Mouse (Mus musculus) regulatory T cell (primary cell): ENCODE measurements around the gene Igfbp2.

Experiments used
- in situ Hi-C: fragments of 300-600 bp; cut with MboI, MseI; formaldehyde crosslinking; loops from one replicate; pipeline ENCODE4 v1.15.1; 2025; ENCODE audit warnings: high pct_unique_total_duplicates

The Igfbp2 gene

GRCm38 (mm10) chr1:72815184-72815583, 9.1 kb upstream of the Igfbp2 start:
- in situ Hi-C loops, result no loop called here

- in situ Hi-C loops, result no loop called here
These were observed 8.7 kb upstream of the Igfbp2 start for GRCm38 (mm10) chr1:72815616-72816015.

- in situ Hi-C loops, result no loop called here
These were observed 4.3 kb upstream of the Igfbp2 start for GRCm38 (mm10) chr1:72819995-72820394.

- in situ Hi-C loops, result no loop called here
These were observed 1.4 kb upstream of the Igfbp2 start for GRCm38 (mm10) chr1:72822893-72823292.

GRCm38 (mm10) chr1:72824707-72825101, 401 bp downstream of the Igfbp2 start:
- in situ Hi-C loops, result loop anchor here (5.0 to 25.0 kb wide), 2 partner anchors 87 to 637 kb away; no protein-coding TSS in a partner anchor

GRCm38 (mm10) chr1:72825286-72825685, 983 bp downstream of the Igfbp2 start:
- in situ Hi-C loops, result loop anchor here (5.0 to 25.0 kb wide), 2 partner anchors 88 to 638 kb away; no protein-coding TSS in a partner anchor

GRCm38 (mm10) chr1:72825921-72826320, 1.6 kb downstream of the Igfbp2 start:
- in situ Hi-C loops, result loop anchor here (5.0 to 25.0 kb wide), 2 partner anchors 89 to 639 kb away; no protein-coding TSS in a partner anchor

GRCm38 (mm10) chr1:72826446-72826845, 2.1 kb downstream of the Igfbp2 start:
- in situ Hi-C loops, result loop anchor here (5.0 to 25.0 kb wide), 2 partner anchors 89 to 639 kb away; no protein-coding TSS in a partner anchor

- in situ Hi-C loops, result loop anchor here (5.0 to 25.0 kb wide), 2 partner anchors 90 to 640 kb away; no protein-coding TSS in a partner anchor
These were observed 2.6 kb downstream of the Igfbp2 start for GRCm38 (mm10) chr1:72826931-72827330.

GRCm38 (mm10) chr1:72827411-72828315, 3.4 kb downstream of the Igfbp2 start:
- in situ Hi-C loops, result loop anchor here (5.0 to 25.0 kb wide), 2 partner anchors 90 to 640 kb away; no protein-coding TSS in a partner anchor

- in situ Hi-C loops, result loop anchor here (5.0 to 25.0 kb wide), 2 partner anchors 92 to 642 kb away; no protein-coding TSS in a partner anchor
These were observed 4.5 kb downstream of the Igfbp2 start for GRCm38 (mm10) chr1:72828843-72829242.

- in situ Hi-C loops, result loop anchor here (25.0 kb wide), 1 partner anchor 643 kb away; no protein-coding TSS in a partner anchor
These were observed 6.2 kb downstream of the Igfbp2 start for GRCm38 (mm10) chr1:72830485-72830884.

GRCm38 (mm10) chr1:72832715-72833153, 8.4 kb downstream of the Igfbp2 start:
- in situ Hi-C loops, result loop anchor here (25.0 kb wide), 1 partner anchor 645 kb away; no protein-coding TSS in a partner anchor

GRCm38 (mm10) chr1:72833563-72833962, 9.3 kb downstream of the Igfbp2 start:
- in situ Hi-C loops, result loop anchor here (25.0 kb wide), 1 partner anchor 646 kb away; no protein-coding TSS in a partner anchor

GRCm38 (mm10) chr1:72839356-72839755, 15.1 kb downstream of the Igfbp2 start:
- in situ Hi-C loops, result loop anchor here (25.0 kb wide), 1 partner anchor 652 kb away; no protein-coding TSS in a partner anchor

GRCm38 (mm10) chr1:72839791-72840190, 15.5 kb downstream of the Igfbp2 start:
- in situ Hi-C loops, result loop anchor here (25.0 kb wide), 1 partner anchor 652 kb away; no protein-coding TSS in a partner anchor

GRCm38 (mm10) chr1:72842666-72843459, 18.6 kb downstream of the Igfbp2 start:
- in situ Hi-C loops, result loop anchor here (25.0 kb wide), 1 partner anchor 656 kb away; no protein-coding TSS in a partner anchor

GRCm38 (mm10) chr1:72844675-72845074, 20.4 kb downstream of the Igfbp2 start:
- in situ Hi-C loops, result loop anchor here (25.0 kb wide), 1 partner anchor 657 kb away; no protein-coding TSS in a partner anchor

- in situ Hi-C loops, result loop anchor here (25.0 kb wide), 1 partner anchor 661 kb away; no protein-coding TSS in a partner anchor
These were observed 23.6 kb downstream of the Igfbp2 start for GRCm38 (mm10) chr1:72847849-72848380.

- in situ Hi-C loops, result loop anchor here (25.0 kb wide), 1 partner anchor 662 kb away; no protein-coding TSS in a partner anchor
These were observed 24.7 kb downstream of the Igfbp2 start for GRCm38 (mm10) chr1:72849037-72849436.

GRCm38 (mm10) chr1:72853759-72854158, 29.5 kb downstream of the Igfbp2 start:
- in situ Hi-C loops, result loop anchor here (25.0 kb wide), 1 partner anchor 541 kb away; the partner anchor contains the start of gene Xrcc5
